Mouse (Mus musculus) thymus, adult 2 months (tissue): ENCODE data around the gene Gm49353. TPM values are rescaled to one million over a fixed set of nuclear protein-coding genes. Genes with fewer than 3 reads are reported as not detected.

Source experiments
- DNase-seq: peaks from one replicate; pipeline ENCODE4 v3.0.0; 2021
- H3K27ac ChIP-seq: fragments of 200-500 bp; 2 replicates; pipeline ENCODE4 v1.5.1; 2012; ENCODE audit warnings: low read length, control low read depth; ENCODE audit not compliant: control insufficient read depth, insufficient read depth
- H3K27me3 ChIP-seq: fragments of 200-500 bp; 2 replicates; pipeline ENCODE4 v1.6.1; 2012; ENCODE audit warnings: mild to moderate bottlenecking, low read length, moderate library complexity, mixed read lengths; ENCODE audit not compliant: control insufficient read depth, insufficient read depth
- H3K36me3 ChIP-seq: fragments of 200-500 bp; 2 replicates; pipeline ENCODE4 v1.6.1; 2012; ENCODE audit warnings: mild to moderate bottlenecking, low read length, moderate library complexity; ENCODE audit not compliant: control insufficient read depth, insufficient read depth
- H3K4me1 ChIP-seq: fragments of 200-500 bp; replicated peaks from 2 replicates; pipeline ENCODE4 v1.6.1; 2012; ENCODE audit warnings: low read length; ENCODE audit not compliant: control insufficient read depth, insufficient read depth
- H3K4me3 ChIP-seq: fragments of 200-500 bp; 2 replicates; pipeline ENCODE4 v1.5.1; 2012; ENCODE audit warnings: mild to moderate bottlenecking, low read length, control low read depth, moderate library complexity; ENCODE audit not compliant: control insufficient read depth, insufficient read depth
- CTCF ChIP-seq: fragments of 200-500 bp; IDR thresholded peaks from 2 replicates; pipeline ENCODE4 v1.5.1; 2012; ENCODE audit warnings: mild to moderate bottlenecking, control low read depth, low read length, moderate library complexity, borderline replicate concordance; ENCODE audit not compliant: control insufficient read depth, poor library complexity, insufficient read depth; ENCODE audit errors: extremely low read depth
- POLR2A ChIP-seq: fragments of 200-500 bp; IDR thresholded peaks from 2 replicates; pipeline ENCODE4 v1.6.1; 2012; ENCODE audit warnings: mild to moderate bottlenecking, low read length, control low read depth, moderate library complexity; ENCODE audit not compliant: control insufficient read depth, poor library complexity, insufficient read depth; ENCODE audit errors: extremely low read depth
- WGBS: fragments of 180-500 bp; shearing (Covaris S2); methylation state at CpG from one replicate; pipeline ENCODE4 v1.1.7; 2018; 5-methylcytosine and 5-hydroxymethylcytosine counted together
- polyA plus RNA-seq: library from polyadenylated mRNA; depleted of rRNA; stranded (reverse); fragments of >200 nt; gene quantifications from 2 replicates; pipeline ENCODE4 v1.2.3, GENCODE M21; 2012; rRNA removed

Gene Gm49353
- polyA plus RNA-seq, 1 experiment = not detected

GRCm38 (mm10) chr10:29208735-29209134 lies 10.0 kb downstream of the Gm49353 start:
- no peak for TF ChIP-seq CTCF
- no peak for TF ChIP-seq POLR2A
- H3K27ac ChIP-seq = no peak overlapping the region
- no peak overlapping the region for H3K4me3 ChIP-seq
- WGBS = 72% methylated on average over 3 of the region's 3 CpGs
- no peaks in the 10 kb centered on the region for H3K27me3 ChIP-seq
- no peak for DNase-seq
- H3K4me1 ChIP-seq = no peaks in the 10 kb centered on the region
- H3K36me3 ChIP-seq = no peaks in the 10 kb centered on the region

GRCm38 (mm10) chr10:29211453-29211852 lies 12.7 kb downstream of the Gm49353 start, which contains the start of gene 9330159F19Rik:
9330159F19Rik (plus strand) TSS chr10:29211606.
- Histone ChIP-seq H3K36me3 (no peaks in the 10 kb centered on the region), H3K27me3 (no peaks in the 10 kb centered on the region), H3K27ac (no peak within 1 kb of the TSS), H3K4me3 (no peak within 1 kb of the TSS), H3K4me1 (no peaks in the 10 kb centered on the region)
- DNase-seq = no peak
- TF ChIP-seq CTCF = no peak
- no peak for TF ChIP-seq POLR2A
- 25% methylated on average over 4 of the region's 4 CpGs for WGBS

GRCm38 (mm10) chr10:29213534-29214100 lies 14.9 kb downstream of the Gm49353 start:
- Histone ChIP-seq H3K27ac (no peak overlapping the region), H3K4me3 (no peak overlapping the region), H3K36me3 (no peaks in the 10 kb centered on the region), H3K4me1 (no peaks in the 10 kb centered on the region), H3K27me3 (no peaks in the 10 kb centered on the region)
- TF ChIP-seq CTCF (no peak), POLR2A (no peak)
- DNase-seq = no peak
- 69% methylated on average over 3 of the region's 3 CpGs for WGBS

GRCm38 (mm10) chr10:29216957-29217356 lies 18.2 kb downstream of the Gm49353 start:
- WGBS = 96% methylated on average over 1 of the region's 1 CpGs
- Histone ChIP-seq H3K4me3 (no peak overlapping the region), H3K27ac (no peak overlapping the region), H3K4me1 (no peaks in the 10 kb centered on the region), H3K27me3 (no peaks in the 10 kb centered on the region), H3K36me3 (no peaks in the 10 kb centered on the region)
- TF ChIP-seq POLR2A (no peak), CTCF (no peak)
- no peak for DNase-seq

- TF ChIP-seq CTCF = no peak
- TF ChIP-seq POLR2A = no peak
- Histone ChIP-seq H3K27ac (no peak overlapping the region), H3K27me3 (no peaks in the 10 kb centered on the region), H3K4me3 (no peak overlapping the region), H3K4me1 (no peaks in the 10 kb centered on the region), H3K36me3 (no peaks in the 10 kb centered on the region)
- WGBS = 92% methylated on average over 2 of the region's 2 CpGs
- no peak for DNase-seq
These were observed 18.7 kb downstream of the Gm49353 start for GRCm38 (mm10) chr10:29217451-29217850.

- WGBS = 89% methylated on average over 4 of the region's 4 CpGs
- H3K36me3 ChIP-seq = no peaks in the 10 kb centered on the region
- H3K4me3 ChIP-seq = no peak overlapping the region
- no peak for DNase-seq
- no peaks in the 10 kb centered on the region for H3K27me3 ChIP-seq
- H3K4me1 ChIP-seq = no peaks in the 10 kb centered on the region
- no peak overlapping the region for H3K27ac ChIP-seq
- TF ChIP-seq POLR2A (no peak), CTCF (no peak)
These were observed 26.6 kb downstream of the Gm49353 start for GRCm38 (mm10) chr10:29225329-29225728.

GRCm38 (mm10) chr10:29231208-29231607 lies 32.5 kb downstream of the Gm49353 start:
- Histone ChIP-seq H3K36me3 (no peaks in the 10 kb centered on the region), H3K27ac (no peak overlapping the region), H3K4me1 (no peaks in the 10 kb centered on the region), H3K4me3 (no peak overlapping the region), H3K27me3 (no peaks in the 10 kb centered on the region)
- no peak for DNase-seq
- TF ChIP-seq POLR2A (no peak), CTCF (no peak)
- WGBS = 90% methylated on average over 2 of the region's 2 CpGs

Other genes with a start within 250 kb of the Gm49353 start
- gene 2310057J18Rik, start 212.7 kb upstream of the Gm49353 start, polyA plus RNA-seq = not detected in 2 replicates
- gene Soga3, start 55.1 kb upstream of the Gm49353 start, polyA plus RNA-seq = 0.04 and 0.13 TPM in 2 replicates
- 0.05 and 0.08 TPM in 2 replicates for gene 9330159F19Rik, start 12.7 kb downstream of the Gm49353 start, polyA plus RNA-seq
- 3.7 and 4.8 TPM in 2 replicates for gene Echdc1, start 114.2 kb downstream of the Gm49353 start, polyA plus RNA-seq
- gene Rnf146, start 163.5 kb downstream of the Gm49353 start, polyA plus RNA-seq = 25.3 and 30.0 TPM in 2 replicates